Mouse (Mus musculus) left cerebral cortex, adult 8-10 months (tissue): Measurements from ENCODE around the gene Gli2. TPM values are rescaled to one million over a fixed set of nuclear protein-coding genes. Genes with fewer than 3 reads are reported as not detected.
A peak's percentile ranks its signal among the peaks of the same experiment; 100 is the strongest.

ENCODE experiments used
- DNase-seq, 2 experiments: peaks; one replicate each; pipeline ENCODE4 v3.0.0; 2022; ENCODE audit warnings: low spot score in 2 of 2
- microRNA-seq, 2 experiments: library from miRNA; unstranded; fragments of <30 nt; microRNA quantifications; one replicate each; pipeline ENCODE4 v1.2.0; 2022
- total RNA-seq, 4 experiments: library from RNA; stranded (reverse); gene quantifications; 2 replicates each; pipeline ENCODE4 v1.2.4; 2022

Gli2 gene
- total RNA-seq, 4 experiments from 2014 or later: 3.0 to 3.9 (median 3.4) TPM

- DNase-seq: peak in 1 of 2 experiments; percentile 44
Observed at GRCm38 (mm10) chr1:118802166-118802565, 251.3 kb downstream of the Gli2 start.

- no peak for DNase-seq
Observed at GRCm38 (mm10) chr1:118799322-118800116, 253.9 kb downstream of the Gli2 start.

- DNase-seq: no peak
Observed at GRCm38 (mm10) chr1:118795415-118796167, 257.8 kb downstream of the Gli2 start.

- DNase-seq: no peak
Observed at GRCm38 (mm10) chr1:118789871-118790270, 263.5 kb downstream of the Gli2 start.

GRCm38 (mm10) chr1:118789468-118789867, 264.0 kb downstream of the Gli2 start:
- no peak for DNase-seq

- DNase-seq: no peak
Observed at GRCm38 (mm10) chr1:118788813-118789212, 264.6 kb downstream of the Gli2 start.

GRCm38 (mm10) chr1:118787486-118787885, 265.9 kb downstream of the Gli2 start:
- no peak for DNase-seq

Small RNA genes within 50 kb of the gene (microRNA-seq; reads per million reads assigned to microRNA genes)
- gene Mir6346: 0 reads per million in 2 experiments
